Mouse (Mus musculus) limb, embryonic 14.5 days (tissue): ENCODE measurements around the gene Chrna4. TPM values are rescaled to one million over a fixed set of nuclear protein-coding genes. Genes with fewer than 3 reads are reported as not detected.

Experiments used
- ATAC-seq: fragments of 200-750 bp; cut with Nextera tagmentation; 2 replicates; pipeline ENCODE4 v1.8.0; 2017; ENCODE audit warnings: low read depth, moderate number of reproducible peaks, moderate TSS enrichment; ENCODE audit not compliant: low FRiP score
- DNase-seq: peaks from one replicate; pipeline ENCODE4 v3.0.0-alpha.2; 2015; ENCODE audit warnings: low spot score
- H3K27ac ChIP-seq: fragments of 300-500 bp; sonication (generic); replicated peaks from 2 replicates; pipeline ENCODE4 v1.5.1; 2014; ENCODE audit warnings: low read depth, mild to moderate bottlenecking, low read length, moderate library complexity, mixed read lengths
- H3K27me3 ChIP-seq: fragments of 300-500 bp; sonication (generic); 2 replicates; pipeline ENCODE4 v1.6.1; 2014; ENCODE audit warnings: low read length, mixed read lengths; ENCODE audit not compliant: control insufficient read depth, insufficient read depth
- H3K36me3 ChIP-seq: fragments of 300-500 bp; sonication (generic); 2 replicates; pipeline ENCODE4 v1.6.1; 2014; ENCODE audit warnings: mild to moderate bottlenecking, low read length, moderate library complexity, mixed read lengths; ENCODE audit not compliant: control insufficient read depth, insufficient read depth
- H3K4me1 ChIP-seq: fragments of 300-500 bp; sonication (generic); 2 replicates; pipeline ENCODE4 v1.6.1; 2014; ENCODE audit warnings: antibody characterized with exemption, low read length, mixed read lengths; ENCODE audit not compliant: control insufficient read depth, insufficient read depth
- H3K4me2 ChIP-seq: fragments of 300-500 bp; sonication (generic); replicated peaks from 2 replicates; pipeline ENCODE4 v1.6.1; 2014; ENCODE audit warnings: low read depth, mild to moderate bottlenecking, low read length, moderate library complexity; ENCODE audit not compliant: severe bottlenecking
- H3K4me3 ChIP-seq: fragments of 300-500 bp; sonication (generic); replicated peaks from 2 replicates; pipeline ENCODE4 v1.5.1; 2014; ENCODE audit warnings: low read length
- H3K9ac ChIP-seq: fragments of 300-500 bp; sonication (generic); 2 replicates; pipeline ENCODE4 v1.6.1; 2014; ENCODE audit warnings: mild to moderate bottlenecking, low read depth, low read length, moderate library complexity; ENCODE audit not compliant: severe bottlenecking
- H3K9me3 ChIP-seq: fragments of 300-500 bp; sonication (generic); 2 replicates; pipeline ENCODE4 v1.6.1; 2016; ENCODE audit warnings: low read length; ENCODE audit not compliant: control insufficient read depth
- POLR2A ChIP-seq: fragments of 200-500 bp; IDR thresholded peaks from 2 replicates; pipeline ENCODE4 v1.8.0; 2012; ENCODE audit warnings: inconsistent platforms, mild to moderate bottlenecking, moderate library complexity, borderline replicate concordance; ENCODE audit not compliant: insufficient read depth, insufficient read length; ENCODE audit errors: extremely low read depth
- WGBS: fragments of 180-500 bp; shearing (Covaris S2); extraction: QIAGEN DNeasy Blood & Tissue Kit; methylation state at CpG from one replicate; pipeline ENCODE4 v1.1.7; 2014; 5-methylcytosine and 5-hydroxymethylcytosine counted together
- polyA plus RNA-seq, 2 experiments: library from polyadenylated mRNA; depleted of rRNA in 1 of 2; stranded (reverse) in 1 of 2; unstranded in 1 of 2; fragments of >200 nt; fragmentation: Nextera tagmentation in 1 of 2; extraction: Ambion mirVana in 1 of 2; gene quantifications; 2 replicates each; pipeline versions ENCODE4 v1.2.1 to v1.2.3; 2012 to 2014

Gene Chrna4
- polyA plus RNA-seq, 2 experiments: 1.9 to 2.7 TPM

DNA sequence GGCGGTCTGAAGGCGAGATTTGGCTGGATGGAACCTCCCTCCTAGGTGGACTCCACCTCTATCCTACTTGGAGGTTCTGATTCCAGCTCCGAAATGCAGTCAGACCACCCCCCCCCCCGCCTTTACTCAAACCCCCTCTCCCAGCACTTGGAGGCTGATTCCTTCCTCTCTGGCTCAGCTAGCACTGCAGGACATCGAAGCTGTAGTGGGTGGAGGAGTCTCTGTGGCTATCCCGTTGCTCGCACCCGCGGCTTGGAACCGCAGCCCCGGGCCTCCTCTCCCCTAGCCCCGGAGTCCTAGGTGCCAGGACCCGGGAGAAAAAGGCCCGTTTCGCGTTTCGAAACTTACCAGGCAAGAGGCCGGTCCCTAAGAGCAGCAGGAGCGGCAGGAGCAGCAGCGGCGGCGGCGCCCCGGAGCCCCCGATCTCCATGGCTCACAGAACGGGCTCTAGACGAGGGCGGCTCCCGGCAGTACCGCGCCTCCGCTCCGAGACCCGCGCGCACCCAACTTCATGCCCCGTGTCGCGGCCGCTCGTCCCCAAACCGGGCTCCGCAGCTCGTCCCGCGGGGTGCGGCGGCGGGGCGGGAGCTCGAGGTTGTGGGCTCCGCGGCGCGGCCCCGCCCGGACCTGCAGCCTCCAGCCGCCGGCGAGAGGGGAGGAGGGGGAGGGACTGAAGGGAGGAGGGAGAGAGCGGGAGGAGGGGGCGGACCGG is 4.5 kb downstream of the Chrna4 start:
- no peak overlapping the region for H3K27ac ChIP-seq
- H3K36me3 ChIP-seq: no peaks in the 10 kb centered on the region
- no peak for TF ChIP-seq POLR2A
- DNase-seq (no peak), ATAC-seq (peak; percentile 58)
- no peaks in the 10 kb centered on the region for H3K4me1 ChIP-seq
- peak overlapping the region; percentile 53 for H3K9ac ChIP-seq
- WGBS: under 1% methylated on average over 47 of the region's 63 CpGs
- peaks cover 46% of the 10 kb centered on the region for H3K27me3 ChIP-seq
- peak overlapping the region; percentile 58 for H3K4me3 ChIP-seq
- no peaks in the 10 kb centered on the region for H3K9me3 ChIP-seq
- H3K4me2 ChIP-seq: peak overlapping the region; percentile 96

DNA sequence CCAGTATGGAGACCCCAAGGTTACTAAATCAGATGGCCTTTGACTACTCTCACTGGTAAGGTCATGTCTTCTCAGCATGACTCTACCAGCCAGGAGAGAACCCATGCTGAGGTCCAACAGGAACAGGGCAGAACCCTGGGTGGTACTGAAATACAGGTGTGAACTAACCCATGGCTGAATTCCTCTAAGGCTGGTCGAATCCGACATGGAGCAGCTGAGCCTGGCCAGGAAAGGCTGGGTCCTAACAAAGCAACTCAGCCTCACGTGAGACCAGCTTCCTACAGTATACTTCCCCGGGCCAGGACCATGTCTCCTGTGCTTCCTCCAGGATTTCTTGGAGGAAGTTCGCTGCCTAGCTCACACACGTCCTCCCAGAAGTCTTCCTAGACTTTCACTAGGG is 6.8 kb downstream of the Chrna4 start:
- 70% methylated on average over 6 of the region's 6 CpGs for WGBS
- H3K27ac ChIP-seq: no peak overlapping the region
- no peak for ATAC-seq

GRCm38 (mm10) chr2:181035186-181035585 is 8.2 kb downstream of the Chrna4 start:
- DNase-seq: no peak
- Histone ChIP-seq H3K36me3 (no peaks in the 10 kb centered on the region), H3K9me3 (no peaks in the 10 kb centered on the region), H3K4me1 (no peaks in the 10 kb centered on the region), H3K4me2 (no peak overlapping the region), H3K27ac (no peak overlapping the region), H3K4me3 (no peak overlapping the region), H3K9ac (no peak overlapping the region), H3K27me3 (peaks cover 38% of the 10 kb centered on the region)
- 71% methylated on average over 7 of the region's 7 CpGs for WGBS
- ATAC-seq: no peak
- TF ChIP-seq POLR2A: no peak

More for the DNA sequence above, 6.8 kb downstream of the Chrna4 start:
- DNase-seq: no peak
- no peaks in the 10 kb centered on the region for H3K4me1 ChIP-seq
- H3K4me2 ChIP-seq: no peak overlapping the region
- TF ChIP-seq POLR2A: no peak
- peaks cover 46% of the 10 kb centered on the region for H3K27me3 ChIP-seq
- no peaks in the 10 kb centered on the region for H3K9me3 ChIP-seq
- H3K36me3 ChIP-seq: no peaks in the 10 kb centered on the region
- H3K9ac ChIP-seq: no peak overlapping the region
- H3K4me3 ChIP-seq: no peak overlapping the region

- Histone ChIP-seq H3K36me3 (no peaks in the 10 kb centered on the region), H3K4me2 (no peak overlapping the region), H3K27ac (no peak overlapping the region), H3K9me3 (no peaks in the 10 kb centered on the region), H3K27me3 (peaks cover 20% of the 10 kb centered on the region), H3K9ac (no peak overlapping the region), H3K4me1 (no peaks in the 10 kb centered on the region), H3K4me3 (no peak overlapping the region)
- DNase-seq: no peak
- ATAC-seq: no peak
- no peak for TF ChIP-seq POLR2A
- WGBS: 52% methylated on average over 6 of the region's 6 CpGs
These were observed 10.0 kb downstream of the Chrna4 start for GRCm38 (mm10) chr2:181033310-181033709.

DNA sequence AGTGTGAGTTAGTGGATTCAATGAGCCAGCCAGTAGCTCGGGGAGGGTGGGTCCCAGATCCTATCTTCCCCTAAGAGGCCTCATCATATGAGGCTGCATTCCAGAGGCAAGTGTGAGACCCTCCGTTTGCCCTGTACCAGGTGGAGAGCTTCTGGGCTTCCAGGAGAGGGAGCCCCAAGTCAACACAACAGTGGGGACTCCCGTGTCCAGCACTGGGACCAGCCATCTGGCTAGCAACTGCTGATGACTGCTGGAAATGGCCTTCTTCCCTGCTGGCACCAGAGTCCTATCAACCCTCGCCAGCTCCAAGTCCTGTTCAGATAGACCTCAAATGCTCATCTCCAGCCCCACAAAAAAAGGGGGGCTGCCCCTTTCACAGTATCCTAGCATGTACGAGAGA is 10.9 kb downstream of the Chrna4 start:
- no peaks in the 10 kb centered on the region for H3K4me1 ChIP-seq
- no peak overlapping the region for H3K27ac ChIP-seq
- H3K9ac ChIP-seq: no peak overlapping the region
- no peak overlapping the region for H3K4me2 ChIP-seq
- 46% methylated on average over 5 of the region's 5 CpGs for WGBS
- H3K36me3 ChIP-seq: no peaks in the 10 kb centered on the region
- no peak for ATAC-seq
- H3K27me3 ChIP-seq: peaks cover 11% of the 10 kb centered on the region; the same call in 1 of the 2 replicates
- DNase-seq: peak; percentile 19
- no peak for TF ChIP-seq POLR2A
- H3K9me3 ChIP-seq: no peaks in the 10 kb centered on the region
- no peak overlapping the region for H3K4me3 ChIP-seq
